Mouse (Mus musculus): Measurements from ENCODE around the gene Folr1. TPM values are rescaled to one million over a fixed set of nuclear protein-coding genes. Genes with fewer than 3 reads are reported as not detected.

Gene Folr1
- polyA plus RNA-seq, 1 experiment from 2014 or later = 1.1 TPM

GRCm38 (mm10) chr7:101863415-101863814 lies 7.2 kb downstream of the Folr1 start, which contains the start of gene Anapc15:
TSS of gene Anapc15 (plus strand) at chr7:101863715.
- Histone ChIP-seq H3K27ac (ENCODE audit: low read length) (no peak within 1 kb of the TSS), H3K9me3 (ENCODE audit: control insufficient read depth, low read depth, low read length) (no peaks in the 10 kb centered on the region), H3K9ac (replicated peaks; ENCODE audit: low read depth, low read length) (no peak within 1 kb of the TSS), H3K4me1 (ENCODE audit: control insufficient read depth, insufficient read depth, low read length) (no peaks in the 10 kb centered on the region), H3K27me3 (ENCODE audit: control insufficient read depth, insufficient read depth, low read length) (no peaks in the 10 kb centered on the region), H3K4me3 (ENCODE audit: low read depth, low read length) (no peak within 1 kb of the TSS), H3K4me2 (replicated peaks; ENCODE audit: low read depth, low read length) (no peak within 1 kb of the TSS), H3K36me3 (ENCODE audit: control insufficient read depth, insufficient read depth, low read length) (no peaks in the 10 kb centered on the region)
- 78% methylated on average over 3 of the region's 3 CpGs for WGBS
- ATAC-seq (ENCODE audit: insufficient number of reproducible peaks, insufficient read depth, low FRiP score, low read depth) = no peak

- H3K27ac ChIP-seq (ENCODE audit: low read length) = no peak overlapping the region
- H3K9ac ChIP-seq (replicated peaks; ENCODE audit: low read depth, low read length) = no peak overlapping the region
- no peak overlapping the region for H3K4me3 ChIP-seq (ENCODE audit: low read depth, low read length)
- 54% methylated on average over 3 of the region's 3 CpGs for WGBS
- H3K4me1 ChIP-seq (ENCODE audit: control insufficient read depth, insufficient read depth, low read length) = no peaks in the 10 kb centered on the region
- no peak for ATAC-seq (ENCODE audit: insufficient number of reproducible peaks, insufficient read depth, low FRiP score, low read depth)
- no peaks in the 10 kb centered on the region for H3K36me3 ChIP-seq (ENCODE audit: control insufficient read depth, insufficient read depth, low read length)
- H3K9me3 ChIP-seq (ENCODE audit: control insufficient read depth, low read depth, low read length) = no peaks in the 10 kb centered on the region
- no peaks in the 10 kb centered on the region for H3K27me3 ChIP-seq (ENCODE audit: control insufficient read depth, insufficient read depth, low read length)
- H3K4me2 ChIP-seq (replicated peaks; ENCODE audit: low read depth, low read length) = no peak overlapping the region
These were observed 8.3 kb downstream of the Folr1 start for GRCm38 (mm10) chr7:101862291-101862690.

- Histone ChIP-seq H3K4me1 (ENCODE audit: control insufficient read depth, insufficient read depth, low read length) (no peaks in the 10 kb centered on the region), H3K27ac (ENCODE audit: low read length) (no peak overlapping the region), H3K27me3 (ENCODE audit: control insufficient read depth, insufficient read depth, low read length) (no peaks in the 10 kb centered on the region), H3K9me3 (ENCODE audit: control insufficient read depth, low read depth, low read length) (no peaks in the 10 kb centered on the region), H3K4me2 (replicated peaks; ENCODE audit: low read depth, low read length) (no peak overlapping the region), H3K9ac (replicated peaks; ENCODE audit: low read depth, low read length) (no peak overlapping the region), H3K4me3 (ENCODE audit: low read depth, low read length) (no peak overlapping the region), H3K36me3 (ENCODE audit: control insufficient read depth, insufficient read depth, low read length) (no peaks in the 10 kb centered on the region)
- no peak for ATAC-seq (ENCODE audit: insufficient number of reproducible peaks, insufficient read depth, low FRiP score, low read depth)
These were observed 9.6 kb downstream of the Folr1 start for GRCm38 (mm10) chr7:101860978-101861377.

- Histone ChIP-seq H3K9me3 (ENCODE audit: control insufficient read depth, low read depth, low read length) (no peaks in the 10 kb centered on the region), H3K36me3 (ENCODE audit: control insufficient read depth, insufficient read depth, low read length) (no peaks in the 10 kb centered on the region), H3K27me3 (ENCODE audit: control insufficient read depth, insufficient read depth, low read length) (no peaks in the 10 kb centered on the region), H3K27ac (ENCODE audit: low read length) (no peak overlapping the region), H3K4me2 (replicated peaks; ENCODE audit: low read depth, low read length) (no peak overlapping the region), H3K9ac (replicated peaks; ENCODE audit: low read depth, low read length) (no peak overlapping the region), H3K4me3 (ENCODE audit: low read depth, low read length) (no peak overlapping the region), H3K4me1 (ENCODE audit: control insufficient read depth, insufficient read depth, low read length) (no peaks in the 10 kb centered on the region)
- no peak for ATAC-seq (ENCODE audit: insufficient number of reproducible peaks, insufficient read depth, low FRiP score, low read depth)
- WGBS = 69% methylated on average over 9 of the region's 9 CpGs
These were observed 12.2 kb downstream of the Folr1 start for GRCm38 (mm10) chr7:101858362-101858761.

GRCm38 (mm10) chr7:101857094-101857493 lies 13.5 kb downstream of the Folr1 start, which contains the start of gene Folr2:
TSS of gene Folr2 (minus strand) at chr7:101857194.
- no peaks in the 10 kb centered on the region for H3K36me3 ChIP-seq (ENCODE audit: control insufficient read depth, insufficient read depth, low read length)
- WGBS = 91% methylated on average over 4 of the region's 4 CpGs
- no peak within 1 kb of the TSS for H3K4me2 ChIP-seq (replicated peaks; ENCODE audit: low read depth, low read length)
- H3K4me1 ChIP-seq (ENCODE audit: control insufficient read depth, insufficient read depth, low read length) = no peaks in the 10 kb centered on the region
- no peak within 1 kb of the TSS for H3K9ac ChIP-seq (replicated peaks; ENCODE audit: low read depth, low read length)
- H3K27ac ChIP-seq (ENCODE audit: low read length) = no peak within 1 kb of the TSS
- H3K9me3 ChIP-seq (ENCODE audit: control insufficient read depth, low read depth, low read length) = no peaks in the 10 kb centered on the region
- no peak for ATAC-seq (ENCODE audit: insufficient number of reproducible peaks, insufficient read depth, low FRiP score, low read depth)
- H3K27me3 ChIP-seq (ENCODE audit: control insufficient read depth, insufficient read depth, low read length) = no peaks in the 10 kb centered on the region
- no peak within 1 kb of the TSS for H3K4me3 ChIP-seq (ENCODE audit: low read depth, low read length)

GRCm38 (mm10) chr7:101853816-101854215 lies 16.8 kb downstream of the Folr1 start:
- H3K9me3 ChIP-seq (ENCODE audit: control insufficient read depth, low read depth, low read length) = no peaks in the 10 kb centered on the region
- H3K27ac ChIP-seq (ENCODE audit: low read length) = no peak overlapping the region
- H3K4me3 ChIP-seq (ENCODE audit: low read depth, low read length) = no peak overlapping the region
- no peak overlapping the region for H3K4me2 ChIP-seq (replicated peaks; ENCODE audit: low read depth, low read length)
- H3K9ac ChIP-seq (replicated peaks; ENCODE audit: low read depth, low read length) = no peak overlapping the region
- WGBS = 70% methylated on average over 2 of the region's 2 CpGs
- H3K36me3 ChIP-seq (ENCODE audit: control insufficient read depth, insufficient read depth, low read length) = no peaks in the 10 kb centered on the region
- no peak for ATAC-seq (ENCODE audit: insufficient number of reproducible peaks, insufficient read depth, low FRiP score, low read depth)
- H3K27me3 ChIP-seq (ENCODE audit: control insufficient read depth, insufficient read depth, low read length) = no peaks in the 10 kb centered on the region
- H3K4me1 ChIP-seq (ENCODE audit: control insufficient read depth, insufficient read depth, low read length) = no peaks in the 10 kb centered on the region

GRCm38 (mm10) chr7:101852846-101853245 lies 17.7 kb downstream of the Folr1 start:
- Histone ChIP-seq H3K27ac (ENCODE audit: low read length) (no peak overlapping the region), H3K9ac (replicated peaks; ENCODE audit: low read depth, low read length) (no peak overlapping the region), H3K27me3 (ENCODE audit: control insufficient read depth, insufficient read depth, low read length) (no peaks in the 10 kb centered on the region), H3K4me2 (replicated peaks; ENCODE audit: low read depth, low read length) (no peak overlapping the region), H3K36me3 (ENCODE audit: control insufficient read depth, insufficient read depth, low read length) (no peaks in the 10 kb centered on the region), H3K4me3 (ENCODE audit: low read depth, low read length) (no peak overlapping the region), H3K4me1 (ENCODE audit: control insufficient read depth, insufficient read depth, low read length) (no peaks in the 10 kb centered on the region), H3K9me3 (ENCODE audit: control insufficient read depth, low read depth, low read length) (no peaks in the 10 kb centered on the region)
- 86% methylated on average over 6 of the region's 6 CpGs for WGBS
- no peak for ATAC-seq (ENCODE audit: insufficient number of reproducible peaks, insufficient read depth, low FRiP score, low read depth)

- Histone ChIP-seq H3K9me3 (ENCODE audit: control insufficient read depth, low read depth, low read length) (no peaks in the 10 kb centered on the region), H3K27ac (ENCODE audit: low read length) (no peak overlapping the region), H3K27me3 (ENCODE audit: control insufficient read depth, insufficient read depth, low read length) (no peaks in the 10 kb centered on the region), H3K9ac (replicated peaks; ENCODE audit: low read depth, low read length) (no peak overlapping the region), H3K4me2 (replicated peaks; ENCODE audit: low read depth, low read length) (no peak overlapping the region), H3K4me3 (ENCODE audit: low read depth, low read length) (no peak overlapping the region), H3K36me3 (ENCODE audit: control insufficient read depth, insufficient read depth, low read length) (no peaks in the 10 kb centered on the region), H3K4me1 (ENCODE audit: control insufficient read depth, insufficient read depth, low read length) (no peaks in the 10 kb centered on the region)
- WGBS = 82% methylated on average over 6 of the region's 6 CpGs
- ATAC-seq (ENCODE audit: insufficient number of reproducible peaks, insufficient read depth, low FRiP score, low read depth) = no peak
These were observed 18.9 kb downstream of the Folr1 start for GRCm38 (mm10) chr7:101851689-101852088.

GRCm38 (mm10) chr7:101847934-101848333 lies 22.7 kb downstream of the Folr1 start:
- no peak for ATAC-seq (ENCODE audit: insufficient number of reproducible peaks, insufficient read depth, low FRiP score, low read depth)
- no peaks in the 10 kb centered on the region for H3K36me3 ChIP-seq (ENCODE audit: control insufficient read depth, insufficient read depth, low read length)
- no peaks in the 10 kb centered on the region for H3K9me3 ChIP-seq (ENCODE audit: control insufficient read depth, low read depth, low read length)
- H3K9ac ChIP-seq (replicated peaks; ENCODE audit: low read depth, low read length) = no peak overlapping the region
- H3K27ac ChIP-seq (ENCODE audit: low read length) = no peak overlapping the region
- WGBS = 91% methylated on average over 1 of the region's 1 CpGs
- no peaks in the 10 kb centered on the region for H3K27me3 ChIP-seq (ENCODE audit: control insufficient read depth, insufficient read depth, low read length)
- no peak overlapping the region for H3K4me2 ChIP-seq (replicated peaks; ENCODE audit: low read depth, low read length)
- no peaks in the 10 kb centered on the region for H3K4me1 ChIP-seq (ENCODE audit: control insufficient read depth, insufficient read depth, low read length)
- H3K4me3 ChIP-seq (ENCODE audit: low read depth, low read length) = no peak overlapping the region
